Mouse (Mus musculus) G1E (cell line): ENCODE measurements around the gene Ralgapa1. TPM values are rescaled to one million over a fixed set of nuclear protein-coding genes. Genes with fewer than 3 reads are reported as not detected.
"Not testable (repeated sequence)": the region's sequence is repeated elsewhere in the genome, so short reads cannot be mapped to it uniquely, and the experiment has no call there.

ENCODE experiments used
- ATAC-seq: 2 replicates; pipeline ENCODE4 v1.8.0; 2016; ENCODE audit warnings: mild to moderate bottlenecking; ENCODE audit not compliant: insufficient number of reproducible peaks, poor library complexity, low FRiP score, severe bottlenecking; ENCODE audit errors: extremely low read depth
- DNase-seq: peaks from one replicate; pipeline ENCODE4 v3.0.0; 2012; ENCODE audit warnings: low spot score
- H3K27me3 ChIP-seq: 2 replicates; pipeline ENCODE4 v1.6.1; 2012; ENCODE audit warnings: mild to moderate bottlenecking, low read length, inconsistent platforms; ENCODE audit not compliant: insufficient read depth
- H3K36me3 ChIP-seq: replicated peaks from 2 replicates; pipeline ENCODE3; 2012; ENCODE audit warnings: mild to moderate bottlenecking, inconsistent platforms
- H3K4me1 ChIP-seq: 2 replicates; pipeline ENCODE4 v1.6.1; 2012; ENCODE audit warnings: low read depth, low read length, inconsistent platforms, mixed read lengths; ENCODE audit not compliant: insufficient read depth
- H3K4me3 ChIP-seq: 2 replicates; pipeline ENCODE4 v1.5.1; 2012; ENCODE audit warnings: low read depth, mild to moderate bottlenecking, inconsistent platforms, low read length, moderate library complexity, mixed read lengths
- H3K9me3 ChIP-seq: replicated peaks from 2 replicates; pipeline ENCODE4 v1.6.1; 2012; ENCODE audit warnings: inconsistent platforms
- CTCF ChIP-seq: IDR thresholded peaks from 2 replicates; pipeline ENCODE4 v1.5.1; 2012; ENCODE audit warnings: low read depth, low read length, inconsistent platforms, mixed read lengths
- GATA1 ChIP-seq: IDR thresholded peaks from 2 replicates; pipeline ENCODE4 v1.6.1; 2012; ENCODE audit warnings: borderline replicate concordance, low read length, inconsistent platforms, mixed read lengths
- GATA2 ChIP-seq: IDR thresholded peaks from 2 replicates; pipeline ENCODE4 v1.6.1; 2012; ENCODE audit warnings: low read depth, low read length, inconsistent platforms, borderline replicate concordance
- POLR2AphosphoS5 ChIP-seq: IDR thresholded peaks from 2 replicates; pipeline ENCODE4 v1.6.1; 2012; ENCODE audit warnings: low read depth, low read length, inconsistent platforms; ENCODE audit not compliant: insufficient replicate concordance
- TAL1 ChIP-seq: conservative IDR thresholded peaks from 2 replicates; pipeline ENCODE4 v1.6.1; 2012; ENCODE audit warnings: low read depth, low read length, inconsistent platforms, mixed read lengths
- polyA plus RNA-seq: library from polyadenylated mRNA; stranded (reverse); fragments of >175 nt; gene quantifications from 2 replicates; pipeline ENCODE4 v1.2.3, GENCODE M21; 2012
- total RNA-seq, 2 experiments: library from RNA; stranded (forward) in 1 of 2; stranded (reverse) in 1 of 2; fragments of 200-1000 nt in 1 of 2; fragments of >200 nt in 1 of 2; fragmentation: Nextera tagmentation in 1 of 2; gene quantifications; 2 replicates each; pipeline ENCODE4 v1.2.3; 2014 to 2017

Gene Ralgapa1
- total and polyA plus RNA-seq, 3 experiments: 13.3 to 169 (median 57.9) TPM

DNA sequence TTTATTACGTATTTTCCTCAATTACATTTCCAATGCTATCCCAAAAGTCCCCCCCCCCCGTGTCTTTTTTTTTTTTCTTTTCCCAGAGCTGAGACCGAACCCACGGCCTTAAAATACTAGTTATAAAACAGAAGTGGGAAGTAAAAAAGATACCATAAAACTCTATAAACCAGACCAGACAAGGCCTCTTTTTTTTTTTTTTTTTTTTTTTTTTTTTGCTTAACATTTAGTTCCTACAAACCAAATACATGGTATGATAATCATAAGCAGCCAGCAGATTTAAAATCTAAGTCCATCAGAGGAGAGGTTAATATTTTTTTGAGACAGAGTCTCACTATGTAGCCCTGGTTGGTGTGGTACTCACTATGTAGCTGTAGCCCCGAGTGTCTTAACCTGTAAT is 4.5 kb downstream of the Ralgapa1 start:
- DNase-seq: no peak

DNA sequence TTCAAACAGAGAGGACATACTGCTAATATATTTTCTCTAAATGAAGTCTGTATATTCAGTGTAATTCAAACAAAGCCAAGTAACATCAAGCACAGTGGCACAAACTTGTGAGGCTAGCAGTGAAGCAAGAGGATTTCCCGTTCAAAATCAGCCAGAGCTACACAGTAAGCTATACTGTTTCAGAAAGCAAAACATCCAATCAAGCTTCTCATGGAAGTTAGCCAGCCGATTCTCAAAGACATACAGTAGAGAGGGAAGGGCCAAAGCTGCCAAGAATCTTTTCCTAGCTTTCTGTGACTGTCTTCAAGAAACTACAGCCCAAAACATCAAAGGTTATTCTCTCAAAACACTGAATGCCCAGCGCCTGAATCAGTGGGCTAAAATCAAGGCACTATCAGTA is 15.9 kb downstream of the Ralgapa1 start:
- Histone ChIP-seq H3K9me3 (no peaks in the 10 kb centered on the region), H3K36me3 (peaks cover 17% of the 10 kb centered on the region), H3K4me1 (peaks cover 6% of the 10 kb centered on the region), H3K4me3 (no peak overlapping the region), H3K27me3 (no peaks in the 10 kb centered on the region)
- no peak for ATAC-seq
- no peak for DNase-seq
- TF ChIP-seq CTCF (no peak), TAL1 (no peak), GATA2 (no peak), POLR2AphosphoS5 (no peak), GATA1 (no peak)

More for the DNA sequence above, 4.5 kb downstream of the Ralgapa1 start:
- peaks cover 23% of the 10 kb centered on the region for H3K36me3 ChIP-seq
- peaks cover 36% of the 10 kb centered on the region for H3K4me1 ChIP-seq
- H3K9me3 ChIP-seq: no peaks in the 10 kb centered on the region
- H3K27me3 ChIP-seq: no peaks in the 10 kb centered on the region
- ATAC-seq: no peak
- no peak overlapping the region for H3K4me3 ChIP-seq
- TF ChIP-seq TAL1 (no peak), POLR2AphosphoS5 (no peak), GATA2 (no peak), GATA1 (no peak), CTCF (no peak)

DNA sequence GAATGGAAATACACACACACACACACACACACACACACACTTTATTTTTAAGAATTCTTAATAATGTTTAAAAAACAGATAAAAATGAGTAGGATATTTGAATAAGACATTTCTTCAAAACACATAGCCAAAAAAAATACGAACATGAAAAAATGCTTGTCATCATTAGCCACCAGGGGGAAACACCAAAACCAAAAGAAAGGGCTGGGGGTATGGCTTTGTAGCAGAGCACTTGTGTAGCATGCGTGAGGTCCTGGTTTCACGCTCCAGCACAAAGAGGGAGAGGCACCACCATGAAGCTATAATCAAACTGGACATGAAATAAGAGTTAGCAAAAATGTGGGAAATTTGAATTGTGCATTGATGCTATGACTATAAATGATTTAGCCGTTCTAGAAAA is 19.8 kb downstream of the Ralgapa1 start:
- Histone ChIP-seq H3K4me3 (no peak overlapping the region), H3K9me3 (no peaks in the 10 kb centered on the region), H3K27me3 (no peaks in the 10 kb centered on the region), H3K4me1 (peaks cover 5% of the 10 kb centered on the region), H3K36me3 (peaks cover 17% of the 10 kb centered on the region)
- DNase-seq: no peak
- TF ChIP-seq TAL1: no peak
- no peak for TF ChIP-seq CTCF
- no peak for TF ChIP-seq GATA2
- no peak for TF ChIP-seq POLR2AphosphoS5
- no peak for TF ChIP-seq GATA1
- ATAC-seq: no peak

DNA sequence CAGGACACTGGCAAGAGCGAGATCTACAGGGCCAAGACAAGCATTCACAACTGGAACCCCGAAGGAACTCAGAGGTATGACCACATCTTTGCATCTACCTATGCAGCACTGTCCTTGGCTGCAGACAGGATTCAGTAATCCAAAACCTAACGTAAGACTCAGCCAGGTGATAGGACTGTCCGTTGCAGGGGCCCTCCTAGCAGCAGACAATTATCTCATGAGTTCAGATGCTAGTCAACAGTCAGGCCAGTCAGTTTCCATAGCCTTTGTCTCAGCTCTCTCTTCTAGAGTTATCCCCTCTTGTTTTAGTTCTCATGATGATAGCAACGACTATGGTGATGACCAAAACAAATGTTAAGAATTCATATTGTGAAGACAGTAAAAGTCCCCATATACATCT is 20.8 kb downstream of the Ralgapa1 start:
- TF ChIP-seq CTCF (no peak), GATA2 (no peak), GATA1 (no peak), TAL1 (no peak), POLR2AphosphoS5 (no peak)
- ATAC-seq: no peak
- no peaks in the 10 kb centered on the region for H3K27me3 ChIP-seq
- H3K9me3 ChIP-seq: no peaks in the 10 kb centered on the region
- H3K4me3 ChIP-seq: no peak overlapping the region
- DNase-seq: no peak
- peaks cover 4% of the 10 kb centered on the region for H3K4me1 ChIP-seq
- H3K36me3 ChIP-seq: peaks cover 13% of the 10 kb centered on the region

DNA sequence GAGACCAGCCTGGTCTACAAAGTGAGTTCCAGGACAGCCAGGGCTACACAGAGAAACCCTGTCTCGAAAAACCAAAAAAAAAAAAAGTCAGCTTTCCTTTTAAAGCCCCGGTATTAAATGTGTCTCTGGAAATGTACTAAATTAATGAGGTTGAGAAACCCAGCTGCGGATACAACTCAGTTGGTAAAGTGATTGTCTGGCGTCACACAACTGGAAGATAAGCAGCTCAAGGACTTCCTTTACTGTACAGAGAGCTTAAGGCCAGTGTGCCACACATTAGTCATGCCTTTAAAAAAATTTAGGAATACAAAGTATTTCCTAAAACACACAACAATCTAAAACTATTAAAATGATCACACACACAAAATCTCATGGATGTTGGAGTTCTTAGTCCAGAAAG is 22.2 kb downstream of the Ralgapa1 start:
- H3K27me3 ChIP-seq: no peaks in the 10 kb centered on the region
- no peak overlapping the region for H3K4me3 ChIP-seq
- TF ChIP-seq CTCF (no peak), GATA1 (no peak), TAL1 (no peak), POLR2AphosphoS5 (no peak), GATA2 (no peak)
- no peak for DNase-seq
- no peak for ATAC-seq
- H3K36me3 ChIP-seq: peaks cover 16% of the 10 kb centered on the region
- peaks cover 4% of the 10 kb centered on the region for H3K4me1 ChIP-seq
- H3K9me3 ChIP-seq: no peaks in the 10 kb centered on the region

DNA sequence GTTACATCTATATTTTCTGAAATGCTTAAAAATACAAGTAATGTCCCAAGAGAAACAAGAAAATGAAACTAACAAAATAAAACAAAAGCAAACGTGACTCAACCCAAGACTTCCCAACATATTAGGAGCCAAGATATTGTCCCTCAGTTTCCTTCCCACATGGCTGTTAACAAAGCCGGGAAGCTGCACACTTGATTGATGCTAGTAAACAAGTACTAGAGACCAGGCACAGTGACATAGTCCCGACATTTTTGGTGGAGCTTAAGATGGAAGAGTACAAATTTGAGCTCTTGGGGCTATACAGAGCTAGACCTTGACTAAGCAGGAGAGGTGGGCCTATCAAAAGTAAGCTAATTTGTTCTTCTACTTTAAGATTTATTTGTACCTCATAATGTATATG is 23.9 kb downstream of the Ralgapa1 start:
- peaks cover 21% of the 10 kb centered on the region for H3K36me3 ChIP-seq
- TF ChIP-seq TAL1 (no peak), POLR2AphosphoS5 (no peak), GATA2 (no peak), GATA1 (no peak), CTCF (no peak)
- H3K4me3 ChIP-seq: no peak overlapping the region
- H3K27me3 ChIP-seq: no peaks in the 10 kb centered on the region
- H3K9me3 ChIP-seq: no peaks in the 10 kb centered on the region
- DNase-seq: no peak
- peaks cover 4% of the 10 kb centered on the region for H3K4me1 ChIP-seq
- no peak for ATAC-seq

DNA sequence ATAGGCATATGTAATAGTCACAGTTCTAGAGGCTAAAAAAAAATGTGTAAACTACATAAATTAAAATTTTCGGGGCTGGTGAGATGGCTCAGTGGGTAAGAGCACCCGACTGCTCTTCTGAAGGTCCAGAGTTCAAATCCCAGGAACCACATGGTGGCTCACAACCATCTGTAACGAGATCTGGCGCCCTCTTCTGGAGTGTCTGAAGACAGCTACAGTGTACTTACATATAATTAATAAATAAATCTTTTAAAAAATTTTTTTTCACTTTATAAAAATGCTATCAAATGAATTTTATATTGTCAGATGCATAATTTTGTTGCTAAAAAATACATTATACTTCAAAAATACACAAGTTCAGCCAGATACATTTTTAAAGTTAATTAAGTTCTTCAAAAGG is 26.5 kb downstream of the Ralgapa1 start:
- H3K9me3 ChIP-seq, H3K4me1 ChIP-seq, H3K27me3 ChIP-seq, DNase-seq, H3K4me3 ChIP-seq, ATAC-seq: not testable (repeated sequence)
- H3K36me3 ChIP-seq: peaks cover 21% of the 10 kb centered on the region
